Mouse (Mus musculus): Measurements from ENCODE around the gene Uqcrh. TPM values are rescaled to one million over a fixed set of nuclear protein-coding genes. Genes with fewer than 3 reads are reported as not detected.
A peak's percentile ranks its signal among the peaks of the same experiment; 100 is the strongest.

Uqcrh gene
- polyA plus RNA-seq, 1 experiment from 2014 or later = 456 TPM

GRCm38 (mm10) chr4:116047681-116048080 is 27.2 kb downstream of the Uqcrh start:
- ATAC-seq (ENCODE audit: insufficient read depth, low FRiP score, low TSS enrichment) = no peak
- no peaks in the 10 kb centered on the region; the same call in 1 of the 2 replicates for H3K4me1 ChIP-seq (ENCODE audit: control insufficient read depth, insufficient read depth, low read length)
- H3K27ac ChIP-seq (ENCODE audit: low read depth, low read length) = no peak overlapping the region
- no peak overlapping the region for H3K4me2 ChIP-seq (ENCODE audit: low read depth)
- H3K9me3 ChIP-seq (ENCODE audit: control insufficient read depth, low read length) = no peaks in the 10 kb centered on the region
- no peaks in the 10 kb centered on the region for H3K36me3 ChIP-seq (ENCODE audit: control insufficient read depth, insufficient read depth, low read length)
- 87% methylated on average over 1 of the region's 1 CpGs for WGBS
- no peak overlapping the region for H3K9ac ChIP-seq (ENCODE audit: low read length)
- H3K4me3 ChIP-seq (ENCODE audit: low read depth, low read length) = no peak overlapping the region
- DNase-seq (ENCODE audit: low spot score) = no peak
- H3K27me3 ChIP-seq (ENCODE audit: control insufficient read depth, insufficient read depth, low read length) = no peaks in the 10 kb centered on the region

GRCm38 (mm10) chr4:116046604-116047003 is 28.3 kb downstream of the Uqcrh start:
- Histone ChIP-seq H3K4me2 (ENCODE audit: low read depth) (no peak overlapping the region), H3K9ac (ENCODE audit: low read length) (no peak overlapping the region), H3K36me3 (ENCODE audit: control insufficient read depth, insufficient read depth, low read length) (no peaks in the 10 kb centered on the region), H3K9me3 (ENCODE audit: control insufficient read depth, low read length) (no peaks in the 10 kb centered on the region), H3K27me3 (ENCODE audit: control insufficient read depth, insufficient read depth, low read length) (no peaks in the 10 kb centered on the region), H3K4me3 (ENCODE audit: low read depth, low read length) (no peak overlapping the region), H3K4me1 (ENCODE audit: control insufficient read depth, insufficient read depth, low read length) (no peaks in the 10 kb centered on the region), H3K27ac (ENCODE audit: low read depth, low read length) (no peak overlapping the region)
- DNase-seq (ENCODE audit: low spot score) (no peak), ATAC-seq (ENCODE audit: insufficient read depth, low FRiP score, low TSS enrichment) (no peak)
- 96% methylated on average over 2 of the region's 2 CpGs for WGBS

DNA sequence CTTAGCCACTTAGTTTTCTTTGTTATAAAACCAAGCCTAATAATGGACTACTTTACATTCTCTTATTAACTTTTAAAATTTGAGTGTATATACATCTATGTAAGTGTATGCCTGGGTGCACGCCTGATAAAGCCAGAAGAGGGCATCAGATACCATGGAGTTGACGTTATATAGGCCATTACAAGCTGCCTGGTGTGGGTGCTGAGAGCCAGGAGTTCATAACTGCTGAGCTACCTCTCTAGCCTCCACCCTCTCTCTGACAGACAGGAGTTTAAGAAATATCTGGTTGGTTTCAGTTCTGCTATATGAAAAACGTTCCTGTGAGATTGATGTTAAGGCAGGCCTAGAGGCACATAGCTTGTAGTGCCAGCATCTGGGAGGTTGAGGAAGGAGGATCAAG is 32.7 kb downstream of the Uqcrh start:
- H3K27me3 ChIP-seq (ENCODE audit: control insufficient read depth, insufficient read depth, low read length) = no peaks in the 10 kb centered on the region
- H3K36me3 ChIP-seq (ENCODE audit: control insufficient read depth, insufficient read depth, low read length) = no peaks in the 10 kb centered on the region
- no peak overlapping the region for H3K27ac ChIP-seq (ENCODE audit: low read depth, low read length)
- no peak overlapping the region for H3K4me3 ChIP-seq (ENCODE audit: low read depth, low read length)
- H3K4me1 ChIP-seq (ENCODE audit: control insufficient read depth, insufficient read depth, low read length) = no peaks in the 10 kb centered on the region
- H3K9me3 ChIP-seq (ENCODE audit: control insufficient read depth, low read length) = no peaks in the 10 kb centered on the region
- H3K9ac ChIP-seq (ENCODE audit: low read length) = no peak overlapping the region
- no peak for DNase-seq (ENCODE audit: low spot score)
- 81% methylated on average over 3 of the region's 3 CpGs for WGBS
- no peak overlapping the region for H3K4me2 ChIP-seq (ENCODE audit: low read depth)
- ATAC-seq (ENCODE audit: insufficient read depth, low FRiP score, low TSS enrichment) = no peak

DNA sequence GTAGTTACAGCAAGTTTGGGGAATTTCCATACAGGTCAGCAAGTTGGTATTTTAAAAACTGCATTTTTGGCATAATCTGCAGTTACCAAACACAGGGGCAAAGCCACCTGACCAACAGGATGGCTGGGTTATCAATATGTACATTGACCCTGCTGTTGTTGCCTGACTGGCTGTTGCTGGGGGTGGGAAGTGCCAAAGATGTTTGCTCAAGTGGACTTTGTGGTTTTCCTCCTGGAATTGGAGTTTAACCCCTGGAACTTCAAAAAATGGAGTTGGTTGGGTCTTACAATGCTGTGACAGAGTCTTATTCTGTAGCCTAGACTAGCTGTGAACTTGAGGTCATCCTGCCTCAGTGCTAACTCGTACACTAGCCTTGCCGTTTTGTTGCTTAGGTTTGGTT is 34.4 kb downstream of the Uqcrh start:
- H3K27ac ChIP-seq (ENCODE audit: low read depth, low read length) = no peak overlapping the region
- H3K36me3 ChIP-seq (ENCODE audit: control insufficient read depth, insufficient read depth, low read length) = no peaks in the 10 kb centered on the region
- no peaks in the 10 kb centered on the region for H3K27me3 ChIP-seq (ENCODE audit: control insufficient read depth, insufficient read depth, low read length)
- no peak overlapping the region for H3K4me3 ChIP-seq (ENCODE audit: low read depth, low read length)
- no peak overlapping the region for H3K9ac ChIP-seq (ENCODE audit: low read length)
- 90% methylated on average over 2 of the region's 2 CpGs for WGBS
- no peaks in the 10 kb centered on the region for H3K9me3 ChIP-seq (ENCODE audit: control insufficient read depth, low read length)
- no peak for DNase-seq (ENCODE audit: low spot score)
- no peak overlapping the region for H3K4me2 ChIP-seq (ENCODE audit: low read depth)
- no peak for ATAC-seq (ENCODE audit: insufficient read depth, low FRiP score, low TSS enrichment)
- H3K4me1 ChIP-seq (ENCODE audit: control insufficient read depth, insufficient read depth, low read length) = no peaks in the 10 kb centered on the region

- WGBS = 94% methylated on average over 5 of the region's 5 CpGs
- H3K36me3 ChIP-seq (ENCODE audit: control insufficient read depth, insufficient read depth, low read length) = no peaks in the 10 kb centered on the region; the same call in 1 of the 2 replicates
- no peak overlapping the region for H3K9ac ChIP-seq (ENCODE audit: low read length)
- DNase-seq (ENCODE audit: low spot score) (no peak), ATAC-seq (ENCODE audit: insufficient read depth, low FRiP score, low TSS enrichment) (no peak)
- H3K27ac ChIP-seq (ENCODE audit: low read depth, low read length) = no peak overlapping the region
- H3K27me3 ChIP-seq (ENCODE audit: control insufficient read depth, insufficient read depth, low read length) = no peaks in the 10 kb centered on the region
- no peak overlapping the region for H3K4me2 ChIP-seq (ENCODE audit: low read depth)
- H3K4me1 ChIP-seq (ENCODE audit: control insufficient read depth, insufficient read depth, low read length) = no peaks in the 10 kb centered on the region
- no peak overlapping the region for H3K4me3 ChIP-seq (ENCODE audit: low read depth, low read length)
- H3K9me3 ChIP-seq (ENCODE audit: control insufficient read depth, low read length) = no peaks in the 10 kb centered on the region
Measured at GRCm38 (mm10) chr4:116033374-116033773, 41.5 kb downstream of the Uqcrh start.

DNA sequence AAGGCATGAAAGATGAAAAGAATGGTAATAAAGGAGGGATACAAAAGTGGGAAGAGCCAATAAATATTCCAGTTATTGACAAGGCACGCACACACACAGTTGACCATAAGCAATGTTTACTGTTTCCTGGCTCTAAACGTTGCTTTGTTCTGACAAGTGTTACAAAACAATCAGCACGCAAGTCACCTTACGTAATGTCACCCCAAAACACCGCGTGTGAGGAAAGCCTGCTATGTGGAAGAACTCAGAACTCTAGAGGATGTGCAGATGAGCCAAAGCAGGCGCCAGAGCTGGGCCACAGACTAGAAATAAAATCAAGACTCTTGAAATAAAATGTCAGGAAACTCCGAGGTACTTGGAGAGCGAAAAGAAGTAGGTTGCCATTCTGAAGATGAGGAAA is 42.0 kb downstream of the Uqcrh start:
- no peaks in the 10 kb centered on the region for H3K4me1 ChIP-seq (ENCODE audit: control insufficient read depth, insufficient read depth, low read length)
- no peaks in the 10 kb centered on the region; the same call in 1 of the 2 replicates for H3K36me3 ChIP-seq (ENCODE audit: control insufficient read depth, insufficient read depth, low read length)
- WGBS = 92% methylated on average over 9 of the region's 9 CpGs

GRCm38 (mm10) chr4:116017902-116018746 is 56.7 kb downstream of the Uqcrh start, which contains the start of gene Faah:
Gene Faah, minus strand, starts transcription at chr4:116017926.
- Histone ChIP-seq H3K27ac (ENCODE audit: low read depth, low read length) (no peak within 1 kb of the TSS), H3K9me3 (ENCODE audit: control insufficient read depth, low read length) (no peaks in the 10 kb centered on the region), H3K4me2 (ENCODE audit: low read depth) (peak within 1 kb of the TSS; percentile 94), H3K4me3 (ENCODE audit: low read depth, low read length) (peak within 1 kb of the TSS; percentile 51), H3K36me3 (ENCODE audit: control insufficient read depth, insufficient read depth, low read length) (no peaks in the 10 kb centered on the region), H3K27me3 (ENCODE audit: control insufficient read depth, insufficient read depth, low read length) (peaks cover 40% of the 10 kb centered on the region), H3K4me1 (ENCODE audit: control insufficient read depth, insufficient read depth, low read length) (no peaks in the 10 kb centered on the region), H3K9ac (ENCODE audit: low read length) (peak within 1 kb of the TSS; percentile 53)
- 4% methylated on average over 18 of the region's 18 CpGs for WGBS
- ATAC-seq (ENCODE audit: insufficient read depth, low FRiP score, low TSS enrichment) (peak; percentile 56), DNase-seq (ENCODE audit: low spot score) (no peak)

More for the DNA sequence above, 42.0 kb downstream of the Uqcrh start:
- Histone ChIP-seq H3K9ac (ENCODE audit: low read length) (no peak overlapping the region), H3K27ac (ENCODE audit: low read depth, low read length) (no peak overlapping the region), H3K9me3 (ENCODE audit: control insufficient read depth, low read length) (no peaks in the 10 kb centered on the region), H3K4me3 (ENCODE audit: low read depth, low read length) (no peak overlapping the region), H3K27me3 (ENCODE audit: control insufficient read depth, insufficient read depth, low read length) (no peaks in the 10 kb centered on the region), H3K4me2 (ENCODE audit: low read depth) (no peak overlapping the region)
- ATAC-seq (ENCODE audit: insufficient read depth, low FRiP score, low TSS enrichment) (no peak), DNase-seq (ENCODE audit: low spot score) (no peak)

DNA sequence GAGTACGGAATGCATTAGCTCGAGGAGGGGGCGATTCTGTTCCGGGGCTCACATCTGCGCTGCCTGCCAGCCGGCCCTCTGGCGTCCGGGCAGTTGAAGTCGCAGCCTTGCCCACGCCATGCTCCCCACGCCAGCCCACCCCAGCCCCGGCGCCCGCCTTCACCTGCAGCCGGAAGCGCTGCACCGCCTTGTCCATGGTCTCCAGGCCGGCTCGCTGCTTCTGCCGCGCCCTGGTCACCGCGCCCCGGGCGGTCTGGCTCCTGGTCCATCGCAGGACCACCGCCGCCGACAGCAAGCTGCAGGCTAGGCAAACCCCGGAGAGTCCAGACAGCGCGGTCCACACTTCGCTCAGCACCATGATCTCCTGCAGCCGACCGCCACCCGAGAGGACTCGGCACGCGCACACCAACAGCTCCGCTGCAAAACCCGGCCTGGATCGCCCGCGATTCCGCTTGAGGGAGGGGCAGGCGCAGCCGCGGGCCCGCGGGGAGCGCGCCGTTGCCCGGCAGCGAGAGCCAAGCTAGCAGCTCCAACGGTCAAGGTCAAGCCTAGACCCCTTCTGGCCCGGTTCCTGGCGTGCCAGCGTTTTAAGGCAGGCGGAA is 57.5 kb downstream of the Uqcrh start:
- DNase-seq (ENCODE audit: low spot score) (peak; percentile 84), ATAC-seq (ENCODE audit: insufficient read depth, low FRiP score, low TSS enrichment) (peak; percentile 86)
- Histone ChIP-seq H3K9me3 (ENCODE audit: control insufficient read depth, low read length) (no peaks in the 10 kb centered on the region), H3K4me3 (ENCODE audit: low read depth, low read length) (peak overlapping the region; percentile 51), H3K27ac (ENCODE audit: low read depth, low read length) (no peak overlapping the region), H3K9ac (ENCODE audit: low read length) (peak overlapping the region; percentile 53), H3K4me2 (ENCODE audit: low read depth) (peak overlapping the region; percentile 94), H3K27me3 (ENCODE audit: control insufficient read depth, insufficient read depth, low read length) (peaks cover 40% of the 10 kb centered on the region), H3K4me1 (ENCODE audit: control insufficient read depth, insufficient read depth, low read length) (no peaks in the 10 kb centered on the region), H3K36me3 (ENCODE audit: control insufficient read depth, insufficient read depth, low read length) (no peaks in the 10 kb centered on the region)
- WGBS = under 1% methylated on average over 59 of the region's 60 CpGs

Data from neural tube, embryonic 11.5 days (tissue).